Mouse (Mus musculus) ovary, adult 18-20 months (tissue): ENCODE results near the gene Stat5b.

Experiments used
- DNase-seq: peaks from one replicate; pipeline ENCODE4 v3.0.0; 2022; ENCODE audit warnings: low spot score, mixed read lengths

Stat5b gene

GRCm38 (mm10) chr11:100769980-100770379 is 80.5 kb downstream of the Stat5b start:
- no peak for DNase-seq

DNA sequence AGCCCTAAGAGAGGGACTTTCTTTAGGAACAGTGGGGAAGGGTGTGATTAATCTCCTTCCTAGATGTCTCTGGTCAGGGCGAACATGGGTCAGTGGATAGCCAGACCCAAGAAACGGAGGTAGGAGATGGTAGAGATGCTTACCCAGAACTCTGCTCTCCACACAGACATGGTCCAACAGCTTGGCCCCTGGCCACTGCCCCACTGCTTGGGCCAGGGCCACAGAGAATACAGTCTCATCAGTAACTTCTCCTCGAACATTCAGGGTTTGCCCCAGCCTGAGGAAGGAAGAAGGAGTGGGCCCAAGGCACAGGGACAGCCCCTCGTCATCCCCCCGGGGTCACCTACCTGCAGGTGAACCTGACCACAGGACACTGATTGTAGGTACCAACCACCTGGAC is 82.7 kb downstream of the Stat5b start:
- DNase-seq, result no peak

GRCm38 (mm10) chr11:100766726-100767125 is 83.8 kb downstream of the Stat5b start:
- DNase-seq, result no peak

GRCm38 (mm10) chr11:100762831-100763230 is 87.7 kb downstream of the Stat5b start, which contains the start of gene Hcrt:
TSS of gene Hcrt (minus strand) at chr11:100762931.
- DNase-seq, result no peak

GRCm38 (mm10) chr11:100761547-100762045 is 88.9 kb downstream of the Stat5b start:
- DNase-seq, result peak; percentile 62

- DNase-seq, result no peak
Measured at GRCm38 (mm10) chr11:100759611-100760233, 90.8 kb downstream of the Stat5b start, which contains the start of gene Kcnh4. TSS of gene Kcnh4 (minus strand) at chr11:100759942.

DNA sequence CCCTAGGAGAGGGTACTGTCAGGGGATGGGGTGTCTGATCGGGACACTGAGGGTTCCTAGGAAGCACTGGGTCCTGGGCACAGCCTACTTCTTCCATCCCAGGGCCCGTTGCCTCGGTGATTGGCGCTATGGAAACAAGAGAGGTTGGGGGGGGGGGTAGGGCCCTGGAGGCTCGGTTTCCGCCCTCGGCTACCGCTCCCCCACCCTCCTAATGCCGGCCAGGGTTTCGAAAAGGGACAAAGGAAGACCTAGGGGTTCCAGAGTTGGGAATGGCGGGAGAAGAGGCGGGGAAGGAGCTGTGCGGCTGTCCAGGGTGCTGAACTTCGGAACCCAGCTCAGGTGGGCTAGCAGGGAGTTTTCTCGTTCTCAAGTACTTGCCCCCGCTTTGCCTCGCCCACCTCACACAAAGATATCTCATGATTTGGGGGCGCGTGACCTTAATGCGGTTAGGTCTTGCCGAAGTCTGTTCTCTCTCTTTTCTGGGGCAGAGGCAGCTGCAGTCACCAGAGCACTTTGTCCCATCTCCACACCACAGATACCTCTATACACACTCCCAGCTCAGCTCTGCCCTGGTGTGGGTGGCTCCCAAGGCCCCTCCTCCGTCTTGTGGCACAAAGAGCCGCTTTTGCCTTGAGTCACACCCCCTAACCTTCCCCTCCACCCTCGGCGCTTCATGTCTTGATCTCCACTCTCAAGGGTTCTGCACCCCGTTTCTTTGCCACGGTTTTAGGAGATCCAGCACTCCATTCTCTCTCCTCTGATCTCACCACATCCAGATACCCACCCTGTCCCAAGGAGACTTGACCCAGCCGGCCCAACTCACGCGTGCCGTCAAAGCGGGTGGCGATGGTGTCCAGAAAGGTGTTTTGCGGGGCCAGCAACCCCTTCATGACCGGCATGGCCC is 91.6 kb downstream of the Stat5b start:
- DNase-seq, result no peak

DNA sequence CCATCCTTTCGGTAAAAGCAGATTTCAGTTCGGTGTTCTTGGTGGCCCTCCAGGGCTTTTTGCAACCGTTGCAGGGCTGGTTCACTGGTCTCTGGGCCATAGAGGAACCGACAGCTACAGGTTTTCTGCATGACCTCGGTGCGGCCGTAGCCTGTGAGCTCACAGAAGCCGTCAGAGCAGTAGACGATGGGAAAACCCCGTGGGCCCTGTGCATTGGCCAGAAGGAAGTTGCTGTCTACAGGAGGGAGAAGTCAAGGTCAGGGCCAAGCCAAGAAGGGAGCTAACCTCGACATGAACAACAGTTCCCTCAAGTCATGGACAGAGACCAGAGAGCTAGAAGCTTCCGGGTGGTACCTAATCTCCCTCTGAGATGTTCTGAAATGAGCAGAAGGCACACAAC is 93.0 kb downstream of the Stat5b start:
- no peak for DNase-seq

- no peak for DNase-seq
Measured at GRCm38 (mm10) chr11:100756476-100756875, 94.0 kb downstream of the Stat5b start.

GRCm38 (mm10) chr11:100754693-100755057 is 95.8 kb downstream of the Stat5b start:
- no peak for DNase-seq

- no peak for DNase-seq
Measured at GRCm38 (mm10) chr11:100754021-100754692, 96.4 kb downstream of the Stat5b start.

DNA sequence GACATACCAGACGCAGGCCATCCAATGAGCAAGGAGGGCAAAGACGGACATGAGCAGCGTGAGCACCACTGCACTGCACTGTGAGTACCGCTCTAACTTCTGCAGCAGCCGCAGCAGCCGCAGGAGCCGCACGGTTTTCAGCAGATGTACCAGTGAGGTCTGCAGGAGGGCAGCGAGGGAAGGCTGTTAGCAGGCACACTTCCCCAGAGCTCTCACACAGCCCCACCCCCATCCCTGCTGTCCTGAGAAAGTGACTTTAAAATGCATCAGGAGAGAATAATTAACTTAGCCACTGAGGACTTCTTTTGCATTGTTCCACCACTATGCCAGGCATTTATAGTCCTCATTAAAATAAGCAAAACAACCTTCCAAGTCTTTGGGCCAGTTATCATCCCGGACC is 98.2 kb downstream of the Stat5b start:
- DNase-seq, result no peak

DNA sequence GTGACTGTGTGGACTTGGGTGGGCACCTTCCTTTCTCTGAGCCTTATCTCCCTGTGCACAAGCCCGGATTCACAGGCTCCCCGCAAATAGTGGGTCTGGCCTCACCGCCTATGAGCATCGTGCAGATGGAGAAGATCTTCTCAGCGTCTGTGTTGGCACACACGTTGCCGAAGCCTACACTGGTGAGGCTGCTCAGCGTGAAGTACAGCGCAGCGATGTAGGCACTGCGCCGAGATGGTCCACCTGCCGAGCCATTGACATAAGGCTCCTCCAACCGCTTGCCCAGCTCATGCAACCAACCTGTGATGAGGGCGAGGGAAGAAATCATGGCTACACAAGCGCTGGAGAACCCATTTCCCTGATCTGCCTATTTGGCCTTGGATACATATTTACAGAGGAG is 100.4 kb downstream of the Stat5b start:
- no peak for DNase-seq

GRCm38 (mm10) chr11:100749469-100749868 is 101.1 kb downstream of the Stat5b start:
- DNase-seq, result no peak

GRCm38 (mm10) chr11:100748620-100749019 is 101.9 kb downstream of the Stat5b start:
- DNase-seq, result no peak

GRCm38 (mm10) chr11:100747114-100747513 is 103.4 kb downstream of the Stat5b start:
- DNase-seq, result no peak

GRCm38 (mm10) chr11:100746546-100746945 is 104.0 kb downstream of the Stat5b start:
- DNase-seq, result no peak

GRCm38 (mm10) chr11:100745085-100745484 is 105.4 kb downstream of the Stat5b start:
- DNase-seq, result no peak

DNA sequence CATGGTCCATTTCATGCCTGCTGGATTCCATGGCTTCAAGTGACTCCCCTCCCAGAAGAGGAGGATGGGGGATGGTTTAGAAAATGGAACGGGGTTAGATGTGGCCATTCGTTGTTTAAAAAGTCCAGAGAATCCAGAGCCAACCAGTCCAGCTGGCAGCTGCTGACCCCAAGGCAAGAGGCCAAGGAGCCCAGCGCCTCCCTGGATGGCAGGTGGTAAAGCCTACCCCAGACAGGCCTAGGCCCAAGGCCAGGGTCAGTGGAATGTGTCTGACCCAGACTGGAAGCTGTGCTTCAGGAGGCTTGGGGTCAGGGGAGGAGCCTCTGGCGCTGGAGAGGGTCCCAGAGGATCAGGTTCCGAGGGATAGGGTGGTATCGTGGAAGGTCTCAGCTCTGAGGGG is 109.2 kb downstream of the Stat5b start:
- no peak for DNase-seq

DNA sequence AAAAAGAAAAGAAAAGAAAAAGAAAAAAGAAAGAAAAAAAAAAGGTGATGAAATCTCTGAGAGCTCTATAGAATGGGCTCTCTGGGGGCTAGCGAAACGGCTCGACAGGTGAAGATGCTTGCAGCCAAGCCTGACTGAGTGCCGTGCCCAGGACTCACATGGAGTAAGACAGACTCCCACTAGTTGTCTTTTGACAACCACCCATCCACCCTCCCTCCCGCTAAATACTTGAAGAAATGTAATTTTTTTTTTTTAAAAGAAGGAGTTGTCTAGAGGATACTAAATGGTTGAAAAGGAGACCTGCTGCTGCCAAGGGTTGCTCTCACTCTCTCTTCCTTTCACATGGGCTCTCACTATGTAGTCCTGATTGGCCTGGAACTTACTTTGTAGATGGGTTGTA is 111.8 kb downstream of the Stat5b start:
- DNase-seq, result no peak

- DNase-seq, result peak; percentile 99
Measured at GRCm38 (mm10) chr11:100738066-100738604, 112.4 kb downstream of the Stat5b start, which contains the start of gene Rab5c. TSS of gene Rab5c (minus strand) at chr11:100738215.

- DNase-seq, result no peak
Measured at GRCm38 (mm10) chr11:100737105-100737733, 113.3 kb downstream of the Stat5b start.
